Mouse (Mus musculus) liver, adult (tissue): Measurements from ENCODE around the gene Atr.

Experiments
- GATA4 ChIP-seq: IDR thresholded peaks from 2 replicates; pipeline ENCODE4 v1.6.1; 2014; ENCODE audit warnings: mild to moderate bottlenecking, low read length; ENCODE audit not compliant: insufficient replicate concordance

Atr gene

DNA sequence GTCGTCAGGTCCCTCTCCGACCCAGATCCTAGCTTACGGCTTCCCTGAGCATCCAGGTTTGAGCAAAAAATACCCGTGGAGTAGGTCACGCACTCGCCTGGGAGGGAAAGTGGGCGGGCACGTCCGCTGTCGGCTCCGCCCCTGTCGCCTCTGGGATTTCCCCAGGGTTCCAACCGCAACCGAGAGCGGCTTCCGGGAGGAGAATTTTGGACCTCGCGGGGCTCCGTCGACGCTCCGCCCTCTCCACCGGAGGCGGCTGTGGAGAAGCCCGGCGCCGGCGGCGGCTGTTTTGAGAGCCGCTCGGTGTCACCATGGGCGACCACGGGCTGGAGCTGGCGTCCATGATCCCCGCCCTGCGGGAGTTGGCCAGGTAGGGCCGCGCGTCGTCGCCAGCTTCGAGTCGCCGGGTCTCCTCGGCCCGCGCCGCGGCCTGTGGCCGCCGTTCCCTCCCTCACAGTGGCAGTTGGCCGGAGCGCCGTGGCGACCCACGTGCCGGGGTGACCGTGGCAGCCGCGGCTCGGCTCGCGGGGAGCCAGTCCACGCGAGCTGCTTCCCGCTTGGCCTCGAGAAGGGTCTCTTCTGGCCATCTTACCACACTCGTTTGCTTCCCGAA, at the start of gene Atr:
Atr (plus strand) TSS at position 184 of the 613 bp plus-strand sequence.
- peak; percentile 54; the same call in 1 of the 2 replicates for TF ChIP-seq GATA4

DNA sequence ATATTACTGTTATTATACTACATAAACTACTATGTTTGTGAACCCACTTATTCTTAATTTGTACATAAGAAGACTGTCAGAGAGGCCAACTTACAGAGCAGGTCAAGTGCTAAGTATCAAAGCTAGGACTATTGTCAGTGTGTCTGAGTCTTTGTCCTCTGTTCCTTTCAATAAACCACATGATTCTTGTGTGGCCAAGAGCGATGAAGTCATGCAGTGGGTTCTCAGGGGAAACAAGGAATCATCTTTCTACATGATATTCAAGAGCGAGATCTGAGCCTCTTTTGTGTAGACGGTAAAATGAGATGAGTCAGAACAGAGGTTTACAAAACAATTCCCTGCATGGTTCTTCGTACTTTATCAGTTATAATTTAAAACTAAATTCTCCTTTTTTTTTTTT, 47.8 kb upstream of the Atr start:
- TF ChIP-seq GATA4 = no peak

DNA sequence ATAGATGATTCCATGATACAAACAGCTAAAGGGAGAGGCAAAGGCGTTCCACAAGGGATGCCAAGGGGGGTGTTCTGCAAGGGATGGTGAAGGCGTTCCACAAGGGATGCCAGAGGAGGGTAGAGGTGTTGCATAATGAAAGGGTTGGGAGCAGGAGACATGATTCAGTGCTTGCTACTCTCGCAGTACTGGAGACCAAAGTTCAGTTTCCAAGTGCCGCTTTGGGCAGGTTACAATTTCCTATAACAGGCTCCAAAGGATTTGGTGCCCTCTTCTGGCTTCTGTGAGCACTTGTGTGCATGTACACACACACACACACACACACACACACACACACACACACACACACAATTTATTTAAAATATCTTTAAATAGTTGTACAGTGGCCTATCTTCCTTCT, 45.6 kb upstream of the Atr start:
- no peak for TF ChIP-seq GATA4

DNA sequence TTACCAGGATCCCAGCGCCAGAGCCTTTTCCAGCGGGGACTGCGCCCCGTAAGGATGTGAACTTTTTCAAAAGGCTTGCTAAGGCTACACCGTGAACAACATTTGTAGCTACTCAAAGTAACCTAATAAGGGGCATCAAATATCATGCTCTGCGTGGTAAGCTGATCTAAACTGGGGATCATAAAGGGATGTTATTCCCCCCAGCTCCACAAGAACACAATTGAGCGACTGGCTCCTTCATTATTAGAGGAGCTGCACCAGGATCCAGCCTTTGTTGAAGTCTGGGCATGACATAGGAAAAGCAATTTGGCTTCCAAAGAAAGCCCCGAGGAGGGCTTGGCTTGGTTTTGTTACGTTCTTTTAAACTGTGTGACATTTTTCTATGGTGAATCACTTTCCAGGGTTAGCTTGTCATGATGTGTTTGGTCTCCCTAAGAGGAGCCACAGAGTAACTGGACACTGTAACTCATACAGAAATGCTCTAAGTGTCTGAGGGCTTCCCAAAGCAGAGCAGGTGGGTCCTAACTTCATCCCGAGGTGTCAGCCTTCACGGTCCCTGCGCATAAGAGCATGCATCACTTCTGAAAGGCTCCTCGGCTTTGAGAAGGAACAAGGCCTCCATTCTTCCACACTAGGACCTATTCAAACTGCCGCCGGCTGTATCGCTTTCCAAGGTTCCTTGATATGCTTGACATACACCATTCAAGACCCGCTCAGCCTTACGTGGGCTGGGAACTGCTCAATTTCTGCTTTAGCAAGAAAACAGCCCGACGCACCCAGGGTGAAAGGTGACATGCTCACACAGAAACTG, 43.5 kb upstream of the Atr start:
- TF ChIP-seq GATA4 = no peak

DNA sequence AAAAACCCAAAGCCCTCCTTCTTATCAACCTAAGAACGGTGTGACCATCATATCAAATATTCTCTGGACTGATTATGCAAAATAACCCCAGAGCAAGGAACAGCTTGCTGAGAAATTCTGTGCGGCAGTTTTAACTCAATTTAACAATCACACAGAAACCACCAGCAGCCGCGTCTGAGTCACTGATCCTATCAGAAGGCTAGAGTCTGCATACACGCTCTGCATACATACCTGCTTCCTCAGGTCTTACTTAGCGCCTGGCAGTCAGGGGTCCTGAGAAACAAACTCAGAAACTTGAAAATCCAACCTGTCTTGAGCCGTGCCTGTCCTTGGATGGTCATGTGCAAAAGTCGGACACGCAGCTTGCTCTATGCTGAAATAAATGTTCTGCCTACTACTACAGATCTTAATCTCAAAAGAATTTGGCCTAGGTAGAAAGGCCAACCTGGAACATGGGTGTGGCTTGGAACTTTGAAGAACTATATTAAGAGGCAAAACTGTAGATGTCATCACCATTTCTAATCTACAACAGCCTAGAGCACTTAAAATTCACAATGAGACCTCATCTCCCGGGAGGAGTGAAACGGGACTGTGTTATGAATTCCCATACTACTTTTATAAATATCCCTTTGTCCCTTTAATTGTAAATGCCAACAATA, 42.3 kb upstream of the Atr start:
- TF ChIP-seq GATA4 = no peak

DNA sequence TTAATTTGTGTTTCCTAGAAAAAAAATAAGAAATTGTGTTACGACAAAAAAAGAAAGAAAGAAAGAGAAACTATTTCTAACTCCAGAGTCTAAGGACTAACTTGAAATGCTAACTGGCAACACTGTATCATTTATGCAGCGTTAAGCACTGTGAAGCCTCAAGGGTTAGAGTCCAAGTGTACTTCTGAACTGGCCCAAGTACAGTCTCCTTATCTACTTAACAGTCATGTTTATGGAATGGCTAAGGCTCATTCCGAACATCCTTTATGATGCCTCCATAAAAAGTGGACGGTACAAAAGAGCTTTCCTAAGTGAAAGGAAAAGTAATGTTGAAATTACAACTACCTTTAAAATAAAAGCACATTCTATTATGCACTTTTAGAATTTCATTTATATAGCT, 41.7 kb upstream of the Atr start:
- no peak for TF ChIP-seq GATA4

DNA sequence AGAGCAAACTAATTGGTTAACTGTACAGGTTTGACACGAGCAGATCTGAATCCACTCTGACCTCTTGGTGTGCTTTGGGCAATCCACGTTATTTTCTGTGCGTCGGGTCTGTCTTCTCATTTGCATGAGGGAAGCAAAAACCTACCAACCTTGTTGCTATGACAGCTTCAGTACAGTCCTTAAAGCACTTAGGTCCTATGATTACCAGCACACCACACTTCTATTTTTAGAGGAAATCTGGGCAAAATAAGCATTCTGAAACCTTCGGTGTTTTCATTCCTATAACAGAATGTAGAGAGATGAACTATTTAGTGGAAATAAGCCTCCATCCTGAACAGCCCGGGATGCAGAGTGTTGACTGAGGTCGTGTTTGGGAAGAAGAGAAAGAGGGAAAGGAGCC, 34.9 kb upstream of the Atr start:
- no peak for TF ChIP-seq GATA4

DNA sequence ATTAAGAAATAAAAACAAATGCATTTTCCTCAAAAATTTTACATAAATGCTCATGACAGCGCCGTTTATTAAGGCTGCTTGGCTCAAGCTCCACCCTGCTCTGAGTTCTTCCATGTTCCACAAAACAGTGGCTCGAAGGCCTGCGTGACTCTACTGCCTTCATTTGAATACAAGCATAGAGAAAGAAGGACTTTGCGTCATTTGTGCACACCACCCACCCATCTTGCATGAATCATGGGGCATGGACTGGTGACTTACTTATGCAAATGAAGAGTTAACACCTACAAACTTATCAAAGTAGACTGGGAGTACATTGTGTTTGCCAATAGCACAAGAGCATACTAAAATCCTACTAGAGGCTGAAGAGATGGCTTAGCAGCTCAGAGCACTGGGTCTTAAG, 29.8 kb upstream of the Atr start:
- TF ChIP-seq GATA4 = no peak

DNA sequence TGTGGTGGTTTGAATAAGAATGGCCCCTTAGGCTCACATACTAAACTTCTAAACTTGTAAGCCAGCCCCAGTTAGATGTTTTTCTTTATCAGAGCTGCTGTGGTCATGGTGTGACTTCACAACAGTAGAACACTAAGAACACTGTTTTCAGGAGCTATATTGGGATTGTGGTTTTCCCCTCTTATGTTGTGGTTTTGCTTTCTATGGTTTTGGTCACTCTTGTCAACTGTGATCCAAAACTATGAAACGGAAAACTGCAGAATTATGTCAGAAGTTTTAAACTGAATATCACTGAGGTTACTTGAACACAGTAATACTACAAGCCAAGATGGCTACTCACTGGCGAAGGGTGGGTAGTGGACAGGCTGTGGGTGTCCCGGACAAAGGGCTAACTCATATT, 24.6 kb upstream of the Atr start:
- TF ChIP-seq GATA4 = no peak

DNA sequence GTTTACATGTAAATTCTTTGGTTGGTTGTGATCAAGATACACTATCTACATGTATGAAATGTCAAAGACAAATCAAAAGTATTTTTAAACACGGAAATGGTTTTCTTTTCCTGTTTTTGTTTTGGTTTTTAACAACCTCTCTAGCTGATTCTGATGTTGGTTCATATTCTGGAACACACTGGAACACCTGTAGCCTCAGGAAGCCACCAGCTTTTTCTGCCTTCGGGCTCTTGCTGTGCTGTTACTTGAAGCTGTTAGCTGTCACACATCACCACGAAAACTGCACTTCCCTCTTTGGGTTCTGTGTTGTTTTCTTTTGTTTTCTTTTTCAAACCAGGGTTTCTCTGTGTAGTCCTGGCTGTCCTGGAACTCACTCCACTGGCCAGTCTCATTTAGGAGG, 22.6 kb upstream of the Atr start:
- TF ChIP-seq GATA4 = no peak

DNA sequence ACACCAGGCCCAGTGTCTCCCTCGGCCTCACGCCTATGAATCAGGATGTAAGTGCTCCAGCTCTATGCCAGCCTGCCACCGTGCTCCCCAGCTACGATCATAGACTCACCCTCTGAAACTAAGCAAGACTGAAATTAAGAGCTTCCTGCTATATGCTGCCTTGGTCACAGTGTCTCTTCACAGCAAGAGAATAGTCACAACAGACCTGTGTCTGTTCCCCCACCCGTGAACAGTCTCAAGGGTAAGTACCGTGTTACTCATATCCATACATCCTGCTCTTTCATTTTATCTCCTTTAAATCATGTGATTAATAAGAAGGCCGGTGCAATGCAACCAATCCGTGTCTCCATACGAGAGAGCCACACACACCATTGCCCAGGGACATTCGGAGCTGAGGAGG, 21.7 kb upstream of the Atr start:
- no peak for TF ChIP-seq GATA4

DNA sequence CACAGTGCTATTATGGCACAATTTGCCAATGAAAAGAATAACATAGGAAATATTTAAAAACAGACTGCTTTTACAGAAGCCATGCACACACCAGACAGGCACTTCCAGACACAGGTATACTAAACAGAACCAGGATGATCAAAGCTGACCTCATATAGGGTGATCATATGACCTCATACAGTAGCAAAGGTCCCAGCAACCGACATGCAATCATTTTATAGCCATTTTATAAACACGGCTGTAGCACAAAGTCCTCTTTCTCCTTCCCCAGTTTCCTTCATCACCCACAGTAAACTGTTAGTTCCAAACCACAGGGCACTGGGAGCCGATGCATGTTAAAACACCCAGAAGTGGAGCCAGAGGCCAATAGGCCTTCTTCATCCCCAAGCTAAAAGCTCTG, 18.0 kb upstream of the Atr start:
- no peak for TF ChIP-seq GATA4

DNA sequence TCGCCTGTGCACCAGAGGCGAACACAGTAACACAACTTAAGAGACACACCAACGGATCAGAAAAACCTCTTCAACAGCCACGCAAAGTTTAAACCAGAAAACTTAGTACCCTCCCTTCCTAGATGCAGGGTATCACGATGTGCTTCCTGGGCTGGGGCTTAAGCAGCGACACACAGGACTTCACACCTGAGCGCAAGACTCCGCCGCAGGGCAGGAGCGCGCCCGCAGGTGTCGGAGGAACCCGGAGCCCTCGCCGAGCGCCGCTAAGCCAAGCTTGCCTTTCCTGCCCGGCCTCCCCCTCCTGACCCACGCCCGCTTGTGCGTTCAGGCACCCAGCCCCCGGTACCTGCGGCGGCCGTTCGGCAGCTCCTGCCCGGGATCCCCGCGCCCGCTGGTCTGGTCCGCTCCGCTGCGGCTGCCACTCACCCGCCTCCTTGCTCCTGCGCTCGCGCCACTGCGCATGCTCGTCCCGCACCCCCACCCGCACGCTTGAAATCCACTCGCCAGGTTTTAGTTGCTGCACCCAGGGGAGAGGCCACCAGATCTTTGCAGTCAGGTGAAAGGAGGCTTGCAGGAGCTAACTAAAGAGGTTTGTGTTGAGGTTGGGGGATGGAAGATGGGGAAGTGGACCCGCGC, 12.5 kb upstream of the Atr start, which contains the start of gene Pls1:
Pls1 (minus strand) TSS at position 487 of the 636 bp plus-strand sequence.
- no peak for TF ChIP-seq GATA4

DNA sequence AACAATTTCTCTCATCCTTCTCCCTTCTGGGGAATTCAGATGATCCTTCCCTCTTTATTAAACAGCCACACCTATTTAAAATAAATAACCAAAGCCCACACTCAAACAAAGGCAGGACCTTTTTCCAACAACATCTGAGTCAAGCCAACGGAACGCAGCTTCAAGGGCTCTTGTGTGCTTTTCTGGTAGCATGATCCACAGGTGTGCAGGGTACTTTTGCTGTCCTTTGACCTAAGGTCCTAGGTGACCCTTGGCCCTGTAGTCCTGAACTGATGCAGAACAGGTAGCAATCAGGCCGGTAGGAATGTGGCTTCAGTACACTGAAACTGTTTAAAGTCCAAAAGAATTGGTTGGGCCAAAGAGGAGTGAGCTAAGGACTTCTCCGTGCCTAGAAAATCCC, 11.7 kb upstream of the Atr start:
- no peak for TF ChIP-seq GATA4

DNA sequence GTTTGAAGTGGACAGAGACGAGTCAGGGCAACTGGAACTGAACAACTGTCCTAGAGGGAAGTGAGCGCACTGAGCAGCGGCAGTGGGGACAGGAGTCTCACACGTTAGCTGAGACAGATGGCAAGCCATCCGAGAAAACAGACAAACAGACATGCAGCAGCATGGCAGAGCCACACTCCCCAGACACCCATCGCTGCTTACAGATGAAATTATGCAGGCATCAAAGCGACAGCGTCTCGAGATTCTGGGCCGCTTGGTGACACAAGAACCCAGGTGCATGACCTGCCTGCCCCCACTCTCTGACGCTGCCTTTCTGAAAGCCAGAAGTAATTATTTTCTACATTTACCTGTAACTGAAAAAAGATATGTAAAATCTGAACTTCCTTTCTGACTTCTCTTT, 5.7 kb upstream of the Atr start:
- TF ChIP-seq GATA4 = no peak

DNA sequence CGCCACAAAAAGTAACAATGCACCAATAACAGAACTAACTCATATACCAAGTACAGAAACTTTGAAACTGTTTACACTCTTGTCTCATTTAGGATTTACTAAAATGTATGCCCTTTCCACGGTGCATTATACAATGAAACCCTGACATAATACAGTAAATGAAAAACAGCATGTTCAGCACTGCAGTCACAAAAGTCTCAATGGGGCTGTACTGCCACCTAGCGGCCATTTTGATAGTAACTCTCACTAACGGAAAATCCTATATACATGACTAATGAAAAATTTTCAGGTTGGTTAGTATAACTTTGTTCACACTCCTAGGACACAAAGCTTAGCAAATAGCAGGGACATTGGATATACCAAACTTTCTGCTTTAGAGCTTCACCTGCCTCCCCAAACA, 4.5 kb upstream of the Atr start:
- no peak for TF ChIP-seq GATA4
